Mouse (Mus musculus) stomach, postnatal 0 days (tissue): ENCODE results near the gene Abhd2. TPM values are rescaled to one million over a fixed set of nuclear protein-coding genes. Genes with fewer than 3 reads are reported as not detected.

Experiments
- ATAC-seq: fragments of 200-750 bp; cut with Nextera tagmentation; 2 replicates; pipeline ENCODE4 v1.8.0; 2017; ENCODE audit not compliant: low FRiP score, low TSS enrichment
- DNase-seq: peaks from one replicate; pipeline ENCODE4 v3.0.0-alpha.2; 2016; ENCODE audit warnings: low spot score
- H3K27ac ChIP-seq: fragments of 300-500 bp; sonication (generic); replicated peaks from 2 replicates; pipeline ENCODE4 v1.5.1; 2014; ENCODE audit warnings: mild to moderate bottlenecking, control low read depth
- H3K27me3 ChIP-seq: fragments of 300-500 bp; sonication (generic); 2 replicates; pipeline ENCODE4 v1.6.1; 2014; ENCODE audit warnings: low read length; ENCODE audit not compliant: control insufficient read depth, insufficient read depth
- H3K36me3 ChIP-seq: fragments of 300-500 bp; sonication (generic); 2 replicates; pipeline ENCODE4 v1.6.1; 2014; ENCODE audit warnings: low read length, mixed read lengths; ENCODE audit not compliant: control insufficient read depth, insufficient read depth
- H3K4me1 ChIP-seq: fragments of 300-500 bp; sonication (generic); replicated peaks from 2 replicates; pipeline ENCODE4 v1.6.1; 2014; ENCODE audit warnings: antibody characterized with exemption; ENCODE audit not compliant: control insufficient read depth, insufficient read depth
- H3K4me2 ChIP-seq: fragments of 300-500 bp; sonication (generic); replicated peaks from 2 replicates; pipeline ENCODE4 v1.6.1; 2014; ENCODE audit warnings: low read depth, mild to moderate bottlenecking, control low read depth, moderate library complexity
- H3K4me3 ChIP-seq: fragments of 300-500 bp; sonication (generic); 2 replicates; pipeline ENCODE4 v1.5.1; 2014; ENCODE audit warnings: low read depth, low read length, control low read depth
- H3K9ac ChIP-seq: fragments of 300-500 bp; sonication (generic); 2 replicates; pipeline ENCODE4 v1.6.1; 2014; ENCODE audit warnings: mild to moderate bottlenecking, low read length, control low read depth, mixed read lengths
- H3K9me3 ChIP-seq: fragments of 300-500 bp; sonication (generic); 2 replicates; pipeline ENCODE4 v1.6.1; 2016; ENCODE audit warnings: low read length; ENCODE audit not compliant: control insufficient read depth
- CTCF ChIP-seq: IDR thresholded peaks from 2 replicates; pipeline ENCODE4 v1.5.1; 2016; ENCODE audit warnings: antibody characterized with exemption, low read depth, mild to moderate bottlenecking, moderate library complexity
- EP300 ChIP-seq: optimal IDR thresholded peaks from 2 replicates; pipeline ENCODE3; 2016; ENCODE audit warnings: antibody characterized with exemption
- WGBS: fragments of 180-500 bp; shearing (Covaris S2); extraction: QIAGEN DNeasy Blood & Tissue Kit; methylation state at CpG from one replicate; pipeline ENCODE4 v1.1.7; 2014; 5-methylcytosine and 5-hydroxymethylcytosine counted together
- polyA plus RNA-seq: library from polyadenylated mRNA; unstranded; fragments of >200 nt; fragmentation: Nextera tagmentation; extraction: Ambion mirVana; gene quantifications from 2 replicates; pipeline ENCODE4 v1.2.1, GENCODE M21; 2015

The Abhd2 gene
- polyA plus RNA-seq, 1 experiment from 2014 or later, result 27.5 TPM

DNA sequence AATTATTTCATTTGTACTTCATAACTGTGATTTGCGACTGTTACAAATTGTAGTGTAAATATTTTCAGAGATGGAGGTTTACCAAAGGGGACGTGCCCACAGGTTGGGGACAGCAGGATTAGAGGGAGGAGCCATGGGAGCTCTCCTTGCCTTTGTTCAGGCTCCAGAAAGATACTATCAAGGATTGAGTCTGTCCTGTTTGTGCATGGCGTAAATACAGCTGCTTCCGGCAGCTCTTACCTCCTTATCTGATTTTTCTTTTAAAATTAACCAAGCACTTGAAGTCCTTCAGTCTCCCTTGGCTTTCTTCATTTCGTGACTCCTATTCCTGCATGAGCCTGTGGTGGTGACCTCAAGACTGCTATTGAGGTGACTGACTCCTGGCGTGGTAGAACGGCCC, 26.5 kb downstream of the Abhd2 start:
- ATAC-seq (no peak), DNase-seq (no peak)
- 51% methylated on average over 7 of the region's 7 CpGs for WGBS
- Histone ChIP-seq H3K9me3 (no peaks in the 10 kb centered on the region), H3K27me3 (no peaks in the 10 kb centered on the region), H3K27ac (peak overlapping the region; percentile 88), H3K9ac (no peak overlapping the region), H3K36me3 (peaks cover 5% of the 10 kb centered on the region; the same call in 1 of the 2 replicates), H3K4me2 (no peak overlapping the region), H3K4me3 (no peak overlapping the region), H3K4me1 (peaks cover 15% of the 10 kb centered on the region)
- no peak for TF ChIP-seq CTCF
- no peak for TF ChIP-seq EP300

DNA sequence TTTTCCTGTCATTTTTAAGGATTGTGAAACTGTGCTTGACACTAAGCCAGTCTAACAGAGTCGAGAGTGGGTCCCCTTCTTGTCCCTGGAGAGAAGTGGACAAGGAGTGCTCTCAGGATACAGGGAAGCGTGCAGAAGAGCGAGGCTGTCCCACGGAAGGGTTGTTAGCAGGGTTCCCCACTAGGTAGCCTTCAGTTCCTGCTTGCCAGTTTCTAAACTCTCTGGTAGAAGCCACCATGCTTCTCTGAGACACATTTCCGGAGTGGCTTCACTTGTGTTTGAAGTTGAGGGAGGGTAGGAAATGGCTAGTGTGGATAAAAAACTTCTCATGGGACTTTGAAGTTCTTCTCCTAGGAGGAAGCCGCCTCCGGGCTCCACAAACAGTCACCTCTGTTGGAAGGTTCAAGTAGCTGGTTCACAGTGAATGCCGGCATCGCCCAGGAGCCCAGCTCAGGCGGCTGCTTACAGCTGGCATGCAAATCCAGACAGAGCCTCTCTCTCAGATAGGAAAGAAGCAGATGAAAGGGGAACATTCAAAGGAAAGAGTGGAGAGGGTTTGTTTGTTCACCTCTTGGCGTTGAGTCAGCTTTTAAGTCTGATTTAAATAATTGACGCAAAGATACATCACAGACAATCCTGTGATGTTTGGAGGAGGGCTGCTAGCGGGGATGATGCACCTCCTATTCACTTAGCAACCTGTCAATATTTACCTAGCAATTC, 27.6 kb downstream of the Abhd2 start:
- DNase-seq (no peak), ATAC-seq (peak; percentile 20; the same call in 1 of the 2 replicates)
- TF ChIP-seq EP300, result no peak
- no peak for TF ChIP-seq CTCF
- H3K9ac ChIP-seq, result 0 out of 2 replicates have a peak overlapping the region, but pooled peaks have one; percentile 1
- peak overlapping the region; percentile 88 for H3K27ac ChIP-seq
- H3K4me3 ChIP-seq, result no peak overlapping the region
- no peaks in the 10 kb centered on the region for H3K9me3 ChIP-seq
- no peaks in the 10 kb centered on the region for H3K27me3 ChIP-seq
- 31% methylated on average over 13 of the region's 13 CpGs for WGBS
- H3K36me3 ChIP-seq, result peaks cover 5% of the 10 kb centered on the region; the same call in 1 of the 2 replicates
- peaks cover 15% of the 10 kb centered on the region for H3K4me1 ChIP-seq
- H3K4me2 ChIP-seq, result peak overlapping the region; percentile 6; the same call in 1 of the 2 replicates

DNA sequence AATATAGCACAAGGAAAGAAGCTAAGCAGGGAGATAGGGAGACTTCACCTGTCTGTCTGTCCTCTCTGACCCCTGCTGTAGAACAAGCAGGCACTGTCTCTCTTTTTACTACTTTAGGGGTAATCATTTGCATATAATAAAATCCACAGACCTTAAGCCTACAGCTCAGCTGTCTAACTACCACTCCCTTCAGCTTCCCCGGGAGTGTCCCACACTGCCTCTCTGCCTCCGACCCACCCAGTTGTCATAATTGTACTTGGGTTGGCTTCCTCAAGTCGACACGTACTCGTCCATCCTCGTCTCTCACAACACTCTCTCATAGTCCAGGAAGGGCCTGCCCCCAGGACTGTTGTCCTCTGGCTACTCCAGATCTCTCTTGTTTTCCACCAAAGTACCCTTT, 29.1 kb downstream of the Abhd2 start:
- H3K9ac ChIP-seq, result no peak overlapping the region
- no peaks in the 10 kb centered on the region for H3K9me3 ChIP-seq
- H3K27ac ChIP-seq, result peak overlapping the region; percentile 88
- no peak overlapping the region for H3K4me2 ChIP-seq
- 63% methylated on average over 6 of the region's 6 CpGs for WGBS
- peaks cover 15% of the 10 kb centered on the region for H3K4me1 ChIP-seq
- peak; percentile 28; the same call in 1 of the 2 replicates for ATAC-seq
- H3K27me3 ChIP-seq, result no peaks in the 10 kb centered on the region
- H3K36me3 ChIP-seq, result peaks cover under 1% of the 10 kb centered on the region; the same call in 1 of the 2 replicates
- no peak overlapping the region for H3K4me3 ChIP-seq
- TF ChIP-seq CTCF (no peak), EP300 (no peak)
- no peak for DNase-seq

DNA sequence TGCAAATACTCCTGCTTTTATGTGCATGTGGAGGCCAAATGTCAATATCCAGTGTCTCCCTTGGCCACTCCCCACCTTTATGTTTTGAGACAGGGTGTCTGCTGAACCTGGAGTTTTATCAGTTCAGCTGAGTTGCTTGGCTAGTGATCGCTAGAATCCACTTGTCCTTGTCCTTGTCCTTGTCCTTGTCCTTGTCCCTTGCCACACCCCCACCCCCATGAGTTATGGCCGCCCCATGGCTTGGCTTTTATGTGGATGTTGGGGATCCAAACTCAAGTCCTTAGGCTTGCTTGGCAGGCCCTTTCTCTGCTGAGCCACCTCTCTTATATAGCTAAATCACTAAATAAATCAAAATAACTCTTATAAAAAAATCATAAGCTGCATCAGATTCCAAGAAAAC, 29.6 kb downstream of the Abhd2 start:
- Histone ChIP-seq H3K9ac (no peak overlapping the region), H3K36me3 (no peaks in the 10 kb centered on the region), H3K27ac (peak overlapping the region; percentile 88), H3K9me3 (no peaks in the 10 kb centered on the region), H3K4me1 (peaks cover 15% of the 10 kb centered on the region), H3K4me3 (no peak overlapping the region), H3K27me3 (no peaks in the 10 kb centered on the region), H3K4me2 (no peak overlapping the region)
- ATAC-seq (no peak), DNase-seq (no peak)
- WGBS, result 68% methylated on average over 2 of the region's 2 CpGs
- TF ChIP-seq CTCF, result no peak
- TF ChIP-seq EP300, result no peak

DNA sequence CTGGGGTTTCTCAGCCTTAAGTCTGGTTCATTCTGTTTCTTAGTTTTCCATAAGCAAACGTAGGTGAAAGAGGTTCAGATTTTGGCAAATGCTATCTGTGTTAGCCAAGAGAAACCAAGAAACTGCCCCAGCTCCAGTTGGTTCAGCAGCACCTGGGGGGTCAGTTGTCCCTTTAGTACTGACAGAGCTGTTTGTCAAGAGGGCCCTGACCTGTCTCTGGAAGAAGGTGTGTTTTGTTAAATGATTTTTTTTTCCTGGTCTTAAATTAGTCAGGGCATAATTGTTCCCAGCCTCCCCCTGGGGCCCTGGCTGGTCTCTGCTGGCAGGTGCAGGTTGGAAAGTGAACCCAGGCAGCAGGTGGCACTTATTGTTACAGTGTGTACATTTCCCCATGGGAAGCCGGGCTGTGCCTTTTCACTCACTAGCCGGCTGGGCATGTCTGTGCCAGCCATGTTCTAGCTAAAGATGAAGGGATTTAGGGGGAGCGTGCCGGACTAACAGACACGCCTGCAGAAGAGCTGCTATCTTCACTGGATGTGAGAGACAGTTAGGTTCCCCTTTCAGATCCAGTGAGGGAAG, 30.3 kb downstream of the Abhd2 start:
- Histone ChIP-seq H3K4me3 (no peak overlapping the region), H3K9ac (peak overlapping the region; percentile 8; the same call in 1 of the 2 replicates), H3K27ac (peak overlapping the region; percentile 88), H3K27me3 (no peaks in the 10 kb centered on the region), H3K9me3 (no peaks in the 10 kb centered on the region), H3K36me3 (no peaks in the 10 kb centered on the region), H3K4me2 (no peak overlapping the region), H3K4me1 (peaks cover 15% of the 10 kb centered on the region)
- DNase-seq (peak; percentile 76), ATAC-seq (peak; percentile 78)
- WGBS, result 62% methylated on average over 6 of the region's 6 CpGs
- no peak for TF ChIP-seq EP300
- TF ChIP-seq CTCF, result peak; percentile 12; the same call in 1 of the 2 replicates

DNA sequence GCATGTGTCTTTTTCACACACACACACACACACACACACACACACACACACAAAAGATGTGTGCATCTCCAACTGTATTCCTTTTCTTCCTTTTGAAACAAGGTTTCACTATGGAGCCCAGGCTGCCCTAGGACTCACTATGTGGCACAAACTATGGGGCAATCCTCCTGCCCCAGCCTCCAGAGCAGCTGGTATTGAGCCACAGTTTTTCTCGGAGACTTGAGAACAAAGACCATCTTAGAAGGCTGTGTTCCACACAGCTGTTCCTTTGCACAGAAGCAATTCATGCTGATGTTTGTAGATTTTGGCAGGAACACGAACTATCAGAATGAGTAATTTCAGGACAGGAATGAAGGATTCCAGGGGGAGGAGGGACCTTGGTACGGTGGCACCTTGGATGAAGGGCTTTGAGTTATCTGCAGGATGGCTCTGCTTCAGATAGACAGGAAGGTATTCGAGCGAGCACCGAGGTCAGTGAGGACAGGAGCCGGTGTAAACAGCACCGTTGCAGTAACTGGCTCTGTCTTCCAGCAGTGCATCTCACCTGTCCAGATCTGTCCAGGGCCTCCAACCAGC, 35.5 kb downstream of the Abhd2 start:
- DNase-seq (no peak), ATAC-seq (no peak)
- no peaks in the 10 kb centered on the region for H3K27me3 ChIP-seq
- no peaks in the 10 kb centered on the region for H3K9me3 ChIP-seq
- H3K9ac ChIP-seq, result no peak overlapping the region
- H3K27ac ChIP-seq, result peak overlapping the region; percentile 75; the same call in 1 of the 2 replicates
- no peak overlapping the region for H3K4me3 ChIP-seq
- WGBS, result 38% methylated on average over 8 of the region's 8 CpGs
- H3K36me3 ChIP-seq, result no peaks in the 10 kb centered on the region
- H3K4me2 ChIP-seq, result no peak overlapping the region
- peaks cover 9% of the 10 kb centered on the region for H3K4me1 ChIP-seq
- TF ChIP-seq CTCF, result no peak
- TF ChIP-seq EP300, result no peak
